Mouse (Mus musculus) thymus, adult 2 months (tissue): ENCODE measurements around the gene Ldlrad2. TPM values are rescaled to one million over a fixed set of nuclear protein-coding genes. Genes with fewer than 3 reads are reported as not detected.
"Not testable (repeated sequence)": the region's sequence is repeated elsewhere in the genome, so short reads cannot be mapped to it uniquely, and the experiment has no call there.

Source experiments
- DNase-seq: peaks from one replicate; pipeline ENCODE4 v3.0.0; 2021
- H3K27ac ChIP-seq: fragments of 200-500 bp; 2 replicates; pipeline ENCODE4 v1.5.1; 2012; ENCODE audit warnings: low read length, control low read depth; ENCODE audit not compliant: control insufficient read depth, insufficient read depth
- H3K27me3 ChIP-seq: fragments of 200-500 bp; 2 replicates; pipeline ENCODE4 v1.6.1; 2012; ENCODE audit warnings: mild to moderate bottlenecking, low read length, moderate library complexity, mixed read lengths; ENCODE audit not compliant: control insufficient read depth, insufficient read depth
- H3K36me3 ChIP-seq: fragments of 200-500 bp; 2 replicates; pipeline ENCODE4 v1.6.1; 2012; ENCODE audit warnings: mild to moderate bottlenecking, low read length, moderate library complexity; ENCODE audit not compliant: control insufficient read depth, insufficient read depth
- H3K4me1 ChIP-seq: fragments of 200-500 bp; replicated peaks from 2 replicates; pipeline ENCODE4 v1.6.1; 2012; ENCODE audit warnings: low read length; ENCODE audit not compliant: control insufficient read depth, insufficient read depth
- H3K4me3 ChIP-seq: fragments of 200-500 bp; 2 replicates; pipeline ENCODE4 v1.5.1; 2012; ENCODE audit warnings: mild to moderate bottlenecking, low read length, control low read depth, moderate library complexity; ENCODE audit not compliant: control insufficient read depth, insufficient read depth
- CTCF ChIP-seq: fragments of 200-500 bp; IDR thresholded peaks from 2 replicates; pipeline ENCODE4 v1.5.1; 2012; ENCODE audit warnings: mild to moderate bottlenecking, control low read depth, low read length, moderate library complexity, borderline replicate concordance; ENCODE audit not compliant: control insufficient read depth, poor library complexity, insufficient read depth; ENCODE audit errors: extremely low read depth
- POLR2A ChIP-seq: fragments of 200-500 bp; IDR thresholded peaks from 2 replicates; pipeline ENCODE4 v1.6.1; 2012; ENCODE audit warnings: mild to moderate bottlenecking, low read length, control low read depth, moderate library complexity; ENCODE audit not compliant: control insufficient read depth, poor library complexity, insufficient read depth; ENCODE audit errors: extremely low read depth
- whole genome bisulfite sequencing: fragments of 180-500 bp; shearing (Covaris S2); methylation state at CpG from one replicate; pipeline ENCODE4 v1.1.7; 2018; 5-methylcytosine and 5-hydroxymethylcytosine counted together
- polyA plus RNA-seq: library from polyadenylated mRNA; depleted of rRNA; stranded (reverse); fragments of >200 nt; gene quantifications from 2 replicates; pipeline ENCODE4 v1.2.3, GENCODE M21; 2012

The Ldlrad2 gene
- polyA plus RNA-seq, 1 experiment: not detected

GRCm38 (mm10) chr4:137590961-137591360 is 16.6 kb upstream of the Ldlrad2 start:
- DNase-seq: no peak
- H3K27ac ChIP-seq: no peak overlapping the region
- peaks cover 2% of the 10 kb centered on the region for H3K4me1 ChIP-seq
- H3K27me3 ChIP-seq: no peaks in the 10 kb centered on the region
- no peak overlapping the region for H3K4me3 ChIP-seq
- WGBS: 98% methylated on average over 4 of the region's 4 CpGs
- TF ChIP-seq CTCF (no peak), POLR2A (no peak)
- no peaks in the 10 kb centered on the region for H3K36me3 ChIP-seq

GRCm38 (mm10) chr4:137589586-137589985 is 15.2 kb upstream of the Ldlrad2 start:
- no peak for DNase-seq
- Histone ChIP-seq H3K4me3 (no peak overlapping the region), H3K27me3 (no peaks in the 10 kb centered on the region), H3K27ac (no peak overlapping the region), H3K4me1 (no peaks in the 10 kb centered on the region), H3K36me3 (no peaks in the 10 kb centered on the region)
- TF ChIP-seq CTCF (no peak), POLR2A (no peak)
- WGBS: 93% methylated on average over 3 of the region's 3 CpGs

- DNase-seq, H3K4me3 ChIP-seq, H3K36me3 ChIP-seq, H3K27me3 ChIP-seq, H3K27ac ChIP-seq, H3K4me1 ChIP-seq: not testable (repeated sequence)
- WGBS: 96% methylated on average over 2 of the region's 3 CpGs
Observed at GRCm38 (mm10) chr4:137589095-137589494, 14.7 kb upstream of the Ldlrad2 start.

GRCm38 (mm10) chr4:137581815-137582214 is 7.4 kb upstream of the Ldlrad2 start:
- 85% methylated on average over 3 of the region's 3 CpGs for WGBS
- DNase-seq: peak; percentile 65
- H3K27me3 ChIP-seq: no peaks in the 10 kb centered on the region
- H3K36me3 ChIP-seq: no peaks in the 10 kb centered on the region
- TF ChIP-seq CTCF (peak; percentile 87), POLR2A (no peak)
- no peaks in the 10 kb centered on the region for H3K4me1 ChIP-seq
- no peak overlapping the region for H3K27ac ChIP-seq
- H3K4me3 ChIP-seq: no peak overlapping the region

GRCm38 (mm10) chr4:137580299-137580698 is 5.9 kb upstream of the Ldlrad2 start:
- no peak overlapping the region for H3K27ac ChIP-seq

GRCm38 (mm10) chr4:137579789-137580188 is 5.4 kb upstream of the Ldlrad2 start:
- no peaks in the 10 kb centered on the region for H3K36me3 ChIP-seq
- 43% methylated on average over 4 of the region's 4 CpGs for WGBS
- no peak overlapping the region for H3K4me3 ChIP-seq
- no peaks in the 10 kb centered on the region for H3K4me1 ChIP-seq
- no peak for TF ChIP-seq CTCF
- TF ChIP-seq POLR2A: no peak
- no peak for DNase-seq
- H3K27ac ChIP-seq: no peak overlapping the region
- H3K27me3 ChIP-seq: no peaks in the 10 kb centered on the region

More at GRCm38 (mm10) chr4:137580299-137580698, 5.9 kb upstream of the Ldlrad2 start:
- no peak overlapping the region for H3K4me3 ChIP-seq
- TF ChIP-seq POLR2A (no peak), CTCF (no peak)
- 93% methylated on average over 2 of the region's 2 CpGs for WGBS
- no peaks in the 10 kb centered on the region for H3K4me1 ChIP-seq
- DNase-seq: no peak
- no peaks in the 10 kb centered on the region for H3K36me3 ChIP-seq
- H3K27me3 ChIP-seq: no peaks in the 10 kb centered on the region

GRCm38 (mm10) chr4:137578181-137578845 is 3.9 kb upstream of the Ldlrad2 start:
- TF ChIP-seq CTCF: peak; percentile 81; the same call in 1 of the 2 replicates
- TF ChIP-seq POLR2A: no peak
- Histone ChIP-seq H3K27ac (no peak overlapping the region), H3K36me3 (no peaks in the 10 kb centered on the region), H3K4me3 (no peak overlapping the region), H3K27me3 (no peaks in the 10 kb centered on the region), H3K4me1 (no peaks in the 10 kb centered on the region)
- DNase-seq: peak; percentile 45
- 6% methylated on average over 39 of the region's 39 CpGs for WGBS
